Mouse (Mus musculus): ENCODE results near the gene Usp3.

DNA sequence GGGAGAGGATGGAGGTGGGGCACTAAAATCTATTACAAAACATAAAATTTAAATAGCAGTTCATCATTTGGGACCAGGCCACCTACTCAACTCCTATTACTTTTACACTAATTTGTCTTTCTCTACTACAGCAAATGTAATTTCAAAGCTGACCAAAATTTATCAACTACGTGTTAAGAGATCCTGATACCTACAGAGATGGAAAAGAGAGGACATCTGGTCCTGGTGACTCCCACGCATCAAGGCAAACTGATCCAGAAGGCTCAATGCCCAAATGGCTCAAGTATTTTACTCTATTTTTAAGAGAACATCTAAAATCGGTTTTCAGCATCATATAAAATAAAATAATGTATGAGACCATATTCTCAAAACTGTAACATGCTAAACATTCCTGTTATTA is 11.2 kb downstream of the Usp3 start:
- TF ChIP-seq CTCF (IDR thresholded peaks at IDR 0.05) (no peak), EP300 (IDR thresholded peaks at IDR 0.05; ENCODE audit: insufficient read depth, low read depth, low read length) (no peak), POLR2A (IDR thresholded peaks at IDR 0.05; ENCODE audit: insufficient read depth, low read depth, low read length) (no peak)
